Mouse (Mus musculus) erythroblast, embryonic 14.5 days (primary cell): ENCODE data around the gene Nhs.

Source experiments
- GATA1 ChIP-seq: IDR thresholded peaks from 2 replicates; pipeline ENCODE4 v1.6.1; 2012; ENCODE audit warnings: low read length, inconsistent platforms, mixed read lengths
- TAL1 ChIP-seq: IDR thresholded peaks from 3 replicates; pipeline ENCODE4 v1.6.1; 2012; ENCODE audit warnings: low read length, inconsistent platforms, mixed read lengths

- TF ChIP-seq TAL1 = no peak
- TF ChIP-seq GATA1 = no peak
Measured at GRCm38 (mm10) chrX:162003818-162004217, 155.7 kb downstream of the Nhs start.
